Mouse (Mus musculus) left cerebral cortex, postnatal 4 days (tissue): Measurements from ENCODE around the gene Ppil4. TPM values are rescaled to one million over a fixed set of nuclear protein-coding genes. Genes with fewer than 3 reads are reported as not detected.

Experiments
- DNase-seq: peaks from one replicate; pipeline ENCODE4 v3.0.0-alpha.2; 2022
- intact Hi-C: fragments of 180-260 bp; cut with DNase I; formaldehyde crosslinking; loops from one replicate; pipeline ENCODE4 v1.15.1; 2025
- microRNA-seq: library from miRNA; unstranded; fragments of <30 nt; microRNA quantifications from one replicate; pipeline ENCODE4 v1.2.0, GENCODE M21; 2022
- total RNA-seq, 2 experiments: library from RNA; stranded (reverse); gene quantifications; 2 replicates each; pipeline ENCODE4 v1.2.3; 2021

Gene Ppil4
- total RNA-seq, 2 experiments from 2014 or later = 39.3 to 45.6 TPM

- intact Hi-C loops = no loop called here
- DNase-seq = no peak
These were observed 67.8 kb downstream of the Ppil4 start for GRCm38 (mm10) chr10:7860494-7860893.

DNA sequence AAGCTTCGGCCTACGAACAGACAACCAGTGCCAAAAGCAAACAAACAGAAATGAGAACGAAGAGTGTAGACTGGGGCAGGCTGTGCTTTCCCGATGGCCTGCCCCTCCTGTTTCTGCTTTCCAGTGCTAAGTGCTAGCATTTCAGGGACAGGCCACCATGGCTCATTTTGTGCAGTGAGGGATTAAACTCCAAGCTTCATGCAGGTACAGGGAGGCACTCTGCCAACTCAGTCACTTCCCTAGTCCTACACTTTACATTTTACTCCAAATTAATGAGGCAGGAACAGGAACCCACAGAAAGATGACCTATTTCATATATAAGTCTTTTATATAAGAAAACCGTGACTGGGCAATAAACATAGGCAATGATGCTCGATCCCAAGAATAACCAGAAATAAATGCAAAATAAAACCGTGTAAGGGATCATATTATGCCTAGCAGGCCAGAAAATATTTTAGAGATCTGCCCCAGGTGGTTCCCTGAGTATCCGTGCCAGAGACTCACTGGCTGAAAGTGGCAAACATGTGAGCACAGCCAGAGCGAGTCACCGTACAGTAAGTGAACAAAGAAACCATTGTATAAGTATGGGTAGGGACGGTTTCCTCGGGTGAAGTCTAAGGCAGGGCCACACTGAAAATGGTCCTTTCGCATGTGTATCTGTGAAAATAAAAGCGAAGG is 68.7 kb downstream of the Ppil4 start:
- DNase-seq = no peak
- intact Hi-C loops = no loop called here

DNA sequence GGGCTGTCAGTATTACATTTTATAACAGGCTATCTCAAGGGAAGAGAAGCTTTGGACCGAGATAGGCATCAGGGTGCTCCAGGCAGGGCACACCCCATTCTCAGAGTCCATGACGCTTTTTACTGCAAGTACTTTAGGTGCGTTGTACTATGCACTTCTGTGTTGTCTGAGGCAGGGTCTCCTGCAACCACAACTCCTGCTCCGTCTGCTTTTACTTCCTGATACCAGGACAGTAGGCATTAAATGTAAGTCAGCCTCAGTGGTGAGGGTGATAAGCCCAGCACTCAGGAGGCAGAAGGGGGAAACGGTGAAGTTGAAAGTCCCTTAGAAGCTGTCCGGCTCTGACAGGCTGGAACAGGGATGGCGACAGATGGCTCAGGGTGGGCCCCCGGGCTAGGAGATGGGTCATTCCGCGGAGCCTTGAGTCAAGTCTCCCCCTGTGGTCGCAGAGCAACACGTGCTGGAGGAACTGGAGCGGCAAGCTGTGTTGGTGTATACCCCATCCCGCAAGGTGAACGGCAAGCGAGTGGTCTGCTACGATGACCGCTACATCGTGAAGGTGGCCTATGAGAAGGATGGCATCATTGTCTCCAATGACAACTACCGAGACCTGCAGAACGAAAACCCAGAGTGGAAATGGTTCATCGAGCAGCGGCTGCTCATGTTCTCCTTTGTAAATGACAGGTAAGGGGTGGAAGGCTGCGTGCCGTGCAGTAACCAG is 69.4 kb downstream of the Ppil4 start:
- intact Hi-C loops = no loop called here
- no peak for DNase-seq

GRCm38 (mm10) chr10:7863411-7863810 is 70.7 kb downstream of the Ppil4 start:
- intact Hi-C loops = no loop called here
- no peak for DNase-seq

DNA sequence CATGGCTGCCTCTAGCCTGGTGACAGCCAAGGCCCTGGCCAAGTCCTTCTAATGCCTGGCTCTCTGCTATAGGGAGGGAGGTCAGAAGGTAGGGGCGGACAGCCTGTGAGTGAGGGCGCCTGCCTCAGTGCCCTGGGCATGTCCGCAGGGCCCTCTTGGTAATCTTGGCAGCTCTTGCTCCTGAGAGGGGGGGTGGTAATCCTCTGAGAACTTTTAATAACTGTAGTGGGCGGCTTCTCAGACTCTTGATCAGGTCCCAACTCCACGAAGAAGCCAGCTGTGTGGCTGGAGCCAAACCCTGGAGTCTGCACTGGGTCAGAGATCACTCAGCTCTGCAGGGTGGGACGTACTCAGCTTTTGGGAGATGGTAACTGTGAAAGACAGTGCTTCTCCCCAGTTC is 71.5 kb downstream of the Ppil4 start:
- no peak for DNase-seq
- intact Hi-C loops = no loop called here

GRCm38 (mm10) chr10:7864806-7865205 is 72.1 kb downstream of the Ppil4 start:
- intact Hi-C loops = no loop called here
- DNase-seq = no peak

DNA sequence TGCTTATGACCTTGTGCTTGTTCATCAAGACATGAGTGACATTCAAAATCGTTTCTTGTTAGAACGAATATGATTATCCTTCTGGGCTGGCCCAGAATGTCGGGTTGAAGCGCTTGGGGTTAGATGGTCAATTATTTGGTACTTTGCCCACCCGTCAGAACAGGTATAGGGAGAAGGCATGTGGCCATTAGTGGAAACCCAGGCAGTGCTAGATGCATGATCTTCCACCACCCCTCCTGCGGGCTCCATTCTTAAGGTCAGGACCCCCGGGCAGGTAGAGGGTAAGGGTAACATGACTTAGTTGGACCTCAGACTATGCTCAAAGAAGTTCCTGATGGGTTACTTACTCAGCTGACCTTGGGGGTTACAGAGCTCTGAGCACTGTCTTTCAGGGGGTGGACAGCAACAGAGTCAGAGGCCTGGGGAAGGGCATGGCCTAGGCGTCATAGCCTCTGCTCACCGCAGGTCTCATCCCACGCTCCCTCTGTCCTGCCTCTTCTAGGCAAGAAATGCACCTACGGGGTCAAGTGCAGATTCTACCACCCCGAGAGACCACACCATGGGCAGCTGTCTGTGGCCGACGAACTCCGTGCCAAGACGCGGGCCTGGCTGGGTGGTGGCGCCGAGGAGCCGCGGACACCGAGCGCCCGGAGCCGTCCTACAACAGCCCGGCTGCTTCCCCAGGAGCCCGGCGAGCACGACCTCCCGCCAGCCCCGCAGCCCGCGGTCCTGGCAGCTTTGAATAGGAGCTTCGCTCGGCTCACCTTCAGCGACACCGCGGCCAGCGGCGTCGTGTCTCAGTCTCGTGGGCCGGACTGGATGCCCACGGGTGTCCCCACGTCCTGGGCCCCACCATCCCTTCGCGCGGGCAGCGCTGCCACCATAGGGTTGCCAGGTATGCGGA is 74.3 kb downstream of the Ppil4 start:
- DNase-seq = peak; percentile 42
- intact Hi-C loops = no loop called here

- intact Hi-C loops = no loop called here
- no peak for DNase-seq
These were observed 75.0 kb downstream of the Ppil4 start for GRCm38 (mm10) chr10:7867666-7868030.

DNA sequence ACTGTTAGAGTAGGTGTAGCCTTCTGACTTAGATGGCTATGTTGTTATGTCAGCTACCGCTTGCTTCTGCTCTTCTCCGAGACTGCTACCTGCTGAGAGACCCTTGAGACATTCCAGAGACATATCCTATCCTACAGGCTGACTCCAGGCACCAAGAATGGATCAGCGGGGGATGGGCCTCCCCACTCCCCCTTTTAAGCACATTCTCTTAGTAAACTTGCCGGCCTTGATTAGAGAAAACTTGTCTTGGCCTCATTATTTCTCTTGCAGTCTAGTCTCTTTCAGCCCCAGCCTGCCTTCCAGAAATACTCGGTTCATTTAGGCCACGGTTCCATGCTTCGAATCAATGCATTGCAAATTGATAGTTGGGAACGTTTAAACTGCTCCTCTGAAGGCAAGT is 77.1 kb downstream of the Ppil4 start:
- intact Hi-C loops = no loop called here

GRCm38 (mm10) chr10:7870571-7871315 is 78.1 kb downstream of the Ppil4 start:
- intact Hi-C loops = no loop called here
- peak; percentile 39 for DNase-seq

More for the DNA sequence above, 77.1 kb downstream of the Ppil4 start:
- no peak for DNase-seq

- DNase-seq = no peak
These were observed 78.8 kb downstream of the Ppil4 start for GRCm38 (mm10) chr10:7871381-7872020.

More at GRCm38 (mm10) chr10:7871381-7872020, 78.8 kb downstream of the Ppil4 start:
- intact Hi-C loops = no loop called here

Small RNAs within 50 kb of the gene (microRNA-seq; reads per million reads assigned to microRNA genes)
- 2.1 reads per million for gene Mir5104

Other genes starting within 250 kb of the Ppil4 start
- gene Lrp11, start 203.1 kb upstream of the Ppil4 start, total RNA-seq = 10 to 100 TPM; 74.0 to 83.9 TPM
- 10 to 100 TPM; 12.6 to 14.7 TPM for gene Nup43, start 125.4 kb upstream of the Ppil4 start, total RNA-seq
- 10 to 100 TPM; 92.1 to 99.3 TPM for gene Pcmt1, start 111.8 kb upstream of the Ppil4 start, total RNA-seq
- 10 to 100 TPM; 66.7 to 67.4 TPM for gene Lats1, start 111.7 kb upstream of the Ppil4 start, total RNA-seq
- 10 to 100 TPM; 19.2 to 20.9 TPM for gene Katna1, start 66.9 kb upstream of the Ppil4 start, total RNA-seq
- gene Ginm1, start 67 bp upstream of the Ppil4 start, total RNA-seq = 10 to 100 TPM; 22.7 to 25.1 TPM
- under 1 TPM; 0.18 to 0.22 TPM for gene Zc3h12d, start 39.6 kb downstream of the Ppil4 start, total RNA-seq
- gene Tab2, start 163.3 kb downstream of the Ppil4 start, total RNA-seq = 10 to 100 TPM; 69.7 to 71.4 TPM